In the genomic region with DNA sequence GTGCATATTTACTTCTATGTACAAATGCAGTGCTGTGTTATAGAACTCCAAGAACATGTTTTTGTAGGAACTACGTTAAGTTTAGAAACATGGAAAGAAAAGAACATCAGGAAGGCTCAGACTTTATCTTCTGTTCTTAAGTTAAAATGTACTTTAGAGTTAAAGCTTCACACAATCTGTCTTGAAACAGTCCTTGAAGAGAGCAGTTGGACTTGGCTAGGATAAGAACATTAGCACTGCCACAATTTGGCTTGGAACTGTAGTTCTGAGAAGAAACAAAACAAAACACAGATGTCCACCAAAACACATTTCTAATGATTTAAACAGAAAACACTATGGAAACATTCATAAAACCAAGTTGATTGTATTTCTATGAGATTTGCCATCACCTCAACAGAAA, we compare ENCODE assay signal across 28 mouse cellular contexts.
"Had no signal": no experiment of that assay in that cellular context is flagged by ENCODE, and none has a peak within 500 bp of the region (broad histone marks: within the 10 kb centered on the region; RNA-seq: fewer than 3 reads in every experiment).

No protein-coding gene starts in this region.

- ATAC-seq: hindbrain, embryonic 16.5 days; inflammation-experienced regulatory T-cells, adult 6 months; intestine, embryonic 15.5 days; intestine, postnatal 0 days had no signal

- H3K9me3 ChIP-seq: heart, embryonic 10.5 days; heart, embryonic 12.5 days; hindbrain, embryonic 10.5 days; hindbrain, embryonic 12.5 days; intestine, embryonic 15.5 days; limb, embryonic 10.5 days; limb, embryonic 12.5 days; liver, embryonic 13.5 days; liver, embryonic 15.5 days had no signal

- H3K4me2 ChIP-seq: heart, embryonic 12.5 days; hindbrain, embryonic 12.5 days; hindbrain, embryonic 14.5 days; intestine, embryonic 15.5 days; limb, embryonic 12.5 days; liver, embryonic 11.5 days; liver, embryonic 13.5 days; liver, embryonic 15.5 days had no signal

- H3K4me1 ChIP-seq: heart, embryonic 10.5 days; heart, embryonic 12.5 days; hindbrain, embryonic 10.5 days; hindbrain, embryonic 12.5 days; intestine, embryonic 15.5 days; limb, embryonic 10.5 days; limb, embryonic 12.5 days; liver, embryonic 13.5 days; liver, embryonic 15.5 days had no signal

- H3K36me3 ChIP-seq: heart, embryonic 10.5 days; heart, embryonic 12.5 days; hindbrain, embryonic 10.5 days; hindbrain, embryonic 12.5 days; intestine, embryonic 15.5 days; limb, embryonic 10.5 days; limb, embryonic 12.5 days; liver, embryonic 13.5 days; liver, embryonic 15.5 days had no signal

- H3K27me3 ChIP-seq: heart, embryonic 12.5 days; hindbrain, embryonic 12.5 days; intestine, embryonic 15.5 days; limb, embryonic 12.5 days; liver, embryonic 13.5 days; liver, embryonic 15.5 days had no signal

- DNase-seq: gastrocnemius, adult 2 months; gastrocnemius, postnatal 10 days; gastrocnemius, postnatal 25 days; heart, adult 18-20 months; heart, postnatal 10 days; heart, postnatal 4 days; kidney, adult 18-20 months; kidney, adult 8-10 months; kidney, postnatal 10 days; kidney, postnatal 25 days; kidney, postnatal 4 days; liver; liver, embryonic 13.5 days had no signal

- H3K27ac ChIP-seq: gastrocnemius, adult 2 months; heart, embryonic 10.5 days; hindbrain, embryonic 10.5 days; hindbrain, embryonic 12.5 days; hindbrain, embryonic 14.5 days; intestine, embryonic 15.5 days; layer of hippocampus, adult 2 months; left cerebral cortex, adult 2 months; limb, embryonic 10.5 days; limb, embryonic 12.5 days; liver, embryonic 13.5 days; liver, embryonic 15.5 days had no signal

- H3K4me3 ChIP-seq: gastrocnemius, adult 2 months; heart, embryonic 10.5 days; heart, embryonic 12.5 days; hindbrain, embryonic 10.5 days; hindbrain, embryonic 12.5 days; intestine, embryonic 15.5 days; layer of hippocampus, adult 2 months; left cerebral cortex, adult 2 months; limb, embryonic 10.5 days; limb, embryonic 12.5 days; liver, embryonic 13.5 days; liver, embryonic 15.5 days had no signal

- H3K9ac ChIP-seq: heart, embryonic 12.5 days; hindbrain, embryonic 12.5 days; hindbrain, embryonic 14.5 days; intestine, embryonic 15.5 days; limb, embryonic 12.5 days; liver, embryonic 13.5 days; liver, embryonic 15.5 days had no signal
